ENCODE assay signal across 21 mouse cellular contexts in genomic region chr6:61019689-61020088, GRCm38 (mm10).
DNase-seq lines count a peak whose midpoint lies in the region; ATAC-seq and TF ChIP-seq lines count a peak whose summit lies in the region.
"Had no signal": no experiment of that assay in that cellular context is flagged by ENCODE, and none has a peak within 500 bp of the region (broad histone marks: within the 10 kb centered on the region; RNA-seq: fewer than 3 reads in every experiment).

No protein-coding gene starts in this region.

- TF ChIP-seq POLR2A in thymus, adult 2 months (IDR thresholded peaks at IDR 0.05; ENCODE audit: control insufficient read depth, extremely low read depth, insufficient read depth, low read length, poor library complexity), result no peak

- H3K9me3 ChIP-seq in intestine, embryonic 15.5 days, result no peaks in the 10 kb centered on the region
- H3K9me3 ChIP-seq in intestine, embryonic 16.5 days (ENCODE audit: control insufficient read depth, low read length), result no peaks in the 10 kb centered on the region
- no peaks in the 10 kb centered on the region for H3K9me3 ChIP-seq in intestine, postnatal 0 days (ENCODE audit: control insufficient read depth)
- H3K9me3 ChIP-seq in midbrain, embryonic 14.5 days (ENCODE audit: control insufficient read depth, low read length), result no peaks in the 10 kb centered on the region
- H3K9me3 ChIP-seq: G1E had no signal

- H3K4me2 ChIP-seq in intestine, embryonic 15.5 days (replicated peaks), result no peak overlapping the region
- no peak overlapping the region for H3K4me2 ChIP-seq in intestine, embryonic 16.5 days (ENCODE audit: low read depth, low read length)
- H3K4me2 ChIP-seq in intestine, postnatal 0 days (replicated peaks; ENCODE audit: low read depth), result no peak overlapping the region
- no peak overlapping the region for H3K4me2 ChIP-seq in midbrain, embryonic 14.5 days (ENCODE audit: low read length)

- H3K27me3 ChIP-seq in intestine, embryonic 15.5 days (replicated peaks), result no peaks in the 10 kb centered on the region
- no peaks in the 10 kb centered on the region for H3K27me3 ChIP-seq in intestine, embryonic 16.5 days (replicated peaks; ENCODE audit: control insufficient read depth, insufficient read depth, low read length)
- no peaks in the 10 kb centered on the region for H3K27me3 ChIP-seq in intestine, postnatal 0 days (replicated peaks; ENCODE audit: control insufficient read depth, insufficient read depth, low read length)
- H3K27me3 ChIP-seq in midbrain, embryonic 14.5 days (ENCODE audit: control insufficient read depth, insufficient read depth, low read length), result no peaks in the 10 kb centered on the region
- no peaks in the 10 kb centered on the region for H3K27me3 ChIP-seq in thymus, adult 2 months (ENCODE audit: control insufficient read depth, insufficient read depth, low read length)
- H3K27me3 ChIP-seq: CH12.LX, Patski had no signal

- no peaks in the 10 kb centered on the region for H3K36me3 ChIP-seq in intestine, embryonic 15.5 days
- no peaks in the 10 kb centered on the region for H3K36me3 ChIP-seq in intestine, embryonic 16.5 days (ENCODE audit: control insufficient read depth, insufficient read depth, low read length)
- no peaks in the 10 kb centered on the region for H3K36me3 ChIP-seq in intestine, postnatal 0 days (ENCODE audit: control insufficient read depth, insufficient read depth)
- H3K36me3 ChIP-seq in midbrain, embryonic 14.5 days (ENCODE audit: control insufficient read depth, insufficient read depth, low read length), result no peaks in the 10 kb centered on the region
- H3K36me3 ChIP-seq in thymus, adult 2 months (ENCODE audit: control insufficient read depth, insufficient read depth, low read length), result no peaks in the 10 kb centered on the region
- H3K36me3 ChIP-seq: G1E had no signal

- no peak overlapping the region for H3K4me3 ChIP-seq in intestine, embryonic 15.5 days (replicated peaks)
- H3K4me3 ChIP-seq in intestine, embryonic 16.5 days (ENCODE audit: low read length), result no peak overlapping the region
- no peak overlapping the region for H3K4me3 ChIP-seq in intestine, postnatal 0 days (ENCODE audit: low read depth, low read length)
- no peak overlapping the region for H3K4me3 ChIP-seq in midbrain, embryonic 14.5 days (replicated peaks; ENCODE audit: low read depth, low read length)
- H3K4me3 ChIP-seq in thymus, adult 2 months (ENCODE audit: control insufficient read depth, insufficient read depth, low read length), result no peak overlapping the region

- H3K27ac ChIP-seq in intestine, embryonic 15.5 days, result no peak overlapping the region
- no peak overlapping the region for H3K27ac ChIP-seq in intestine, embryonic 16.5 days (ENCODE audit: low read length)
- no peak overlapping the region for H3K27ac ChIP-seq in intestine, postnatal 0 days (ENCODE audit: low read depth, low read length)
- no peak overlapping the region for H3K27ac ChIP-seq in midbrain, embryonic 14.5 days (replicated peaks; ENCODE audit: low read depth, low read length)
- no peak overlapping the region for H3K27ac ChIP-seq in thymus, adult 2 months (ENCODE audit: control insufficient read depth, insufficient read depth, low read length)

- H3K4me1 ChIP-seq in intestine, embryonic 15.5 days (replicated peaks), result no peaks in the 10 kb centered on the region
- peaks cover 3% of the 10 kb centered on the region; the same call in 1 of the 2 replicates for H3K4me1 ChIP-seq in intestine, embryonic 16.5 days (ENCODE audit: control insufficient read depth, insufficient read depth, low read length)
- no peaks in the 10 kb centered on the region for H3K4me1 ChIP-seq in intestine, postnatal 0 days (replicated peaks; ENCODE audit: control insufficient read depth, insufficient read depth, low read length)
- H3K4me1 ChIP-seq in midbrain, embryonic 14.5 days (ENCODE audit: control insufficient read depth, insufficient read depth, low read length), result no peaks in the 10 kb centered on the region
- no peaks in the 10 kb centered on the region for H3K4me1 ChIP-seq in thymus, adult 2 months (replicated peaks; ENCODE audit: control insufficient read depth, insufficient read depth, low read length)

- ATAC-seq in intestine, embryonic 15.5 days, result peak; percentile 69
- peak; percentile 77 for ATAC-seq in intestine, embryonic 16.5 days
- peak; percentile 68 for ATAC-seq in intestine, postnatal 0 days
- no peak for ATAC-seq in midbrain, embryonic 14.5 days (ENCODE audit: low FRiP score, low TSS enrichment)
- ATAC-seq: activated CD4-positive, CD25-positive, alpha-beta regulatory T cell, adult 4 months; CD4-positive, CD25-positive, alpha-beta regulatory T cell, adult 4 months; Patski had no signal

- no peak for DNase-seq in midbrain, embryonic 14.5 days
- DNase-seq in thymus, postnatal 10 days (ENCODE audit: low spot score in 2 of 2), result no peak
- DNase-seq in thymus, adult 2 months, result no peak
- DNase-seq: adrenal gland, adult 2 months; adrenal gland, adult 8-10 months; adrenal gland, postnatal 10 days; adrenal gland, postnatal 14 days; adrenal gland, postnatal 25 days; adrenal gland, postnatal 36 days; B cell, adult 2 months; cerebellum, adult 11 months; cerebellum, adult 11-12 months; cerebellum, adult 18-20 months had no signal

- no peak overlapping the region for H3K9ac ChIP-seq in intestine, embryonic 15.5 days
- no peak overlapping the region for H3K9ac ChIP-seq in intestine, embryonic 16.5 days (ENCODE audit: low read depth, low read length)
- no peak overlapping the region for H3K9ac ChIP-seq in intestine, postnatal 0 days (ENCODE audit: low read depth, low read length)
- no peak overlapping the region for H3K9ac ChIP-seq in midbrain, embryonic 14.5 days (replicated peaks; ENCODE audit: low read length)

- TF ChIP-seq CTCF in intestine, postnatal 0 days (IDR thresholded peaks at IDR 0.05; ENCODE audit: low read depth), result no peak
- no peak for TF ChIP-seq CTCF in thymus, adult 2 months (IDR thresholded peaks at IDR 0.05; ENCODE audit: borderline replicate concordance, control insufficient read depth, extremely low read depth, insufficient read depth, low read length, poor library complexity)

- WGBS in intestine, embryonic 15.5 days, result 59% methylated on average over 1 of the region's 1 CpGs
- WGBS in intestine, embryonic 16.5 days, result 58% methylated on average over 1 of the region's 1 CpGs
- WGBS in intestine, postnatal 0 days, result 51% methylated on average over 1 of the region's 1 CpGs
- 81% methylated on average over 1 of the region's 1 CpGs for WGBS in midbrain, embryonic 14.5 days
- 96% methylated on average over 1 of the region's 1 CpGs for WGBS in thymus, adult 2 months
